Mouse (Mus musculus) stomach, embryonic 16.5 days (tissue): ENCODE results near the gene Gm7879. TPM values are rescaled to one million over a fixed set of nuclear protein-coding genes. Genes with fewer than 3 reads are reported as not detected.

Experiments used
- ATAC-seq: fragments of 200-750 bp; cut with Nextera tagmentation; 2 replicates; pipeline ENCODE4 v1.8.0; 2017; ENCODE audit warnings: moderate number of reproducible peaks, moderate TSS enrichment; ENCODE audit not compliant: insufficient read depth, low FRiP score
- H3K27ac ChIP-seq: fragments of 300-500 bp; sonication (generic); 2 replicates; pipeline ENCODE4 v1.5.1; 2014; ENCODE audit warnings: low read length
- H3K27me3 ChIP-seq: fragments of 300-500 bp; sonication (generic); 2 replicates; pipeline ENCODE4 v1.6.1; 2014; ENCODE audit warnings: low read length, control low read depth, mixed read lengths; ENCODE audit not compliant: control insufficient read depth, insufficient read depth
- H3K36me3 ChIP-seq: fragments of 300-500 bp; sonication (generic); 2 replicates; pipeline ENCODE4 v1.6.1; 2014; ENCODE audit warnings: low read length; ENCODE audit not compliant: control insufficient read depth, insufficient read depth
- H3K4me1 ChIP-seq: fragments of 300-500 bp; sonication (generic); 2 replicates; pipeline ENCODE4 v1.6.1; 2014; ENCODE audit warnings: low read length, control low read depth, mixed read lengths; ENCODE audit not compliant: control insufficient read depth, insufficient read depth
- H3K4me2 ChIP-seq: fragments of 300-500 bp; sonication (generic); 2 replicates; pipeline ENCODE4 v1.6.1; 2014; ENCODE audit warnings: low read depth, low read length, mixed read lengths
- H3K4me3 ChIP-seq: fragments of 300-500 bp; sonication (generic); replicated peaks from 2 replicates; pipeline ENCODE4 v1.5.1; 2014; ENCODE audit warnings: mild to moderate bottlenecking, low read length
- H3K9ac ChIP-seq: fragments of 300-500 bp; sonication (generic); 2 replicates; pipeline ENCODE4 v1.6.1; 2014; ENCODE audit warnings: low read length
- H3K9me3 ChIP-seq: fragments of 300-500 bp; sonication (generic); replicated peaks from 2 replicates; pipeline ENCODE4 v1.6.1; 2016; ENCODE audit warnings: low read length, control low read depth; ENCODE audit not compliant: control insufficient read depth
- WGBS: fragments of 180-500 bp; shearing (Covaris S2); extraction: QIAGEN DNeasy Blood & Tissue Kit; methylation state at CpG from one replicate; pipeline ENCODE4 v1.1.7; 2014; 5-methylcytosine and 5-hydroxymethylcytosine counted together
- polyA plus RNA-seq: library from polyadenylated mRNA; unstranded; fragments of >200 nt; fragmentation: Nextera tagmentation; extraction: Ambion mirVana; gene quantifications from 2 replicates; pipeline ENCODE4 v1.2.1, GENCODE M21; 2015

Gene Gm7879
- polyA plus RNA-seq, 1 experiment from 2014 or later: 0.85 TPM

DNA sequence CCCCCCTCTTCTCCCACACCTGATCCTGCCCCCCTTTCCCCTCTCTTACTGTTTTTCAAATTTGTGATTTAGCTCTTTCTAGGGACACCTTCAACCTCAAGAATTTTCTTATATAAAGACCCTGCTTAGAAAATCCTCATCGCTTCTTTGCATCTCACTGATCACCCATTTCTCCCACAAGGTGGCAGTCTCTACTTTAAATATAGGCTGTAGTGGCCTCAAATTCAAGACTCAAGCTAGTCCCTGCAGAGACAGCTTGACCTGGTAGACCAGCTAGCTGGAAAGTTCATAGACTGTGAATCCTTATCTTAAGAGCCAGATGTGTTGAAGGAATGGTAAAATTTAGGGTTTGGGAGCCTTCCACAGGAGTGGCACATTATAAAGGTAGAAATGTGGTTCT, 20.6 kb upstream of the Gm7879 start:
- no peak for ATAC-seq
- 24% methylated on average over 1 of the region's 1 CpGs for WGBS
- no peak overlapping the region for H3K4me2 ChIP-seq
- no peaks in the 10 kb centered on the region for H3K27me3 ChIP-seq
- no peak overlapping the region for H3K27ac ChIP-seq
- no peak overlapping the region for H3K9ac ChIP-seq
- H3K4me1 ChIP-seq: no peaks in the 10 kb centered on the region
- H3K4me3 ChIP-seq: no peak overlapping the region
- no peaks in the 10 kb centered on the region for H3K36me3 ChIP-seq
- no peaks in the 10 kb centered on the region for H3K9me3 ChIP-seq

DNA sequence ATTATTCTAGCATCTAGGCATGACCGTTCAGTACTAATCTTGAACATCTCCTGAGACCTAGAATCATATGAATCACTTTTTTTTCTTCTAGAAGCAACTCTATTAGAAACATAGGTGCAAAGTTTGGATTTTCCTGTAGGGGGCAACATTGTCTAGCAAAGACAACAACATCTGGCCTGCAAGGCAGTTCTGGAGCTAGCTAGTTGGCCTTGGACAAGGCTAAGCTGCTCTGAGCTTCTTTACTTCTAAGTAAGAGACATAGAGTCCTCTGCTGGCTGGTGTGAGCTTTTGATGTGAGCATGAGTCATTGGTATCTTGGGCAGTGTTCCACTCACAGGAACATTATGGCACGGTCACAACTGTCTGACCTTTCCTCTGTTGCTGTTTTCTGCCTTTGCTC, 18.8 kb upstream of the Gm7879 start:
- no peak overlapping the region for H3K4me2 ChIP-seq
- H3K36me3 ChIP-seq: no peaks in the 10 kb centered on the region
- no peak overlapping the region for H3K27ac ChIP-seq
- H3K4me3 ChIP-seq: no peak overlapping the region
- no peak for ATAC-seq
- 67% methylated on average over 2 of the region's 2 CpGs for WGBS
- no peaks in the 10 kb centered on the region for H3K9me3 ChIP-seq
- no peaks in the 10 kb centered on the region for H3K27me3 ChIP-seq
- H3K4me1 ChIP-seq: no peaks in the 10 kb centered on the region
- no peak overlapping the region for H3K9ac ChIP-seq

DNA sequence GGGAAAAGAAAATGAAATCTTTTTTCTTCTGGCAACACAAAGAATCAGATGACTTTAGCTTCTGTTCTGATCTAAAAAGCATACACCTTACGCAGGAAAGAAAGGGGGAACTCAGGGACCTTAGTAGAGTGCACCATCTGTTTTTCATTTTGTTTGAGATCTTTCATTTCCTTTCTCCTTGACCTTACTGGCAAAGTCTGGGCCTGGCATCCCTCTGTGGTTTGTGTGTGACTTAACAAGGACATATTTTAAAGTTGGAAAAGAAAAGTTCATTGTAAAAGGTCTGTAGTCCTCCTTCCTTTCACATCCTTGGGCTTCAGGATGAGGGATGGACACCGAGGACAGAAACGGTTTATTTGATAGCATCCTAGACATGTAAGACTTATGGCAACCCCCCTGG, 17.0 kb upstream of the Gm7879 start:
- ATAC-seq: no peak
- H3K27ac ChIP-seq: no peak overlapping the region
- H3K9me3 ChIP-seq: no peaks in the 10 kb centered on the region
- no peaks in the 10 kb centered on the region for H3K4me1 ChIP-seq
- H3K9ac ChIP-seq: no peak overlapping the region
- no peaks in the 10 kb centered on the region for H3K27me3 ChIP-seq
- H3K4me2 ChIP-seq: no peak overlapping the region
- no peak overlapping the region for H3K4me3 ChIP-seq
- WGBS: 78% methylated on average over 3 of the region's 3 CpGs
- no peaks in the 10 kb centered on the region for H3K36me3 ChIP-seq

DNA sequence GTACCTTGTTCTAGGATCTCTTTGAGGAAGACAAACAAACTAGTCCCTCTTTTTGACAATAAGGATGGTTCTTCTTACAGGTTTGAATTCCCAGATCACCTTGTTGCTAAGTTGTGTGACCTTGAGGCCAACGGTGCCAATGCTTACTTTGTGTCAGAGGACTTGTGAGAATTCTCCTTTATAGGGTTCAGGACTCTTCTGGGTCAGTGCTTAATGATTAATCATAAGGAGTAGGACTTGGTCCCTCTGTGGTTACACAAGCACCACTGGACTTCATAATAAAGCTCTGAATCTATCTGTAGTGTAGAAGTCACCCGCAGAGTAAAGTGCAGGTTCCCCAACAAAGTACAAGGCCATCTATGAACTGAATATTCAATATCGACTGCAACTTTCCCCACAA, 8.3 kb upstream of the Gm7879 start:
- Histone ChIP-seq H3K9me3 (no peaks in the 10 kb centered on the region), H3K4me2 (no peak overlapping the region), H3K9ac (no peak overlapping the region), H3K27me3 (no peaks in the 10 kb centered on the region), H3K4me1 (no peaks in the 10 kb centered on the region), H3K36me3 (no peaks in the 10 kb centered on the region), H3K4me3 (no peak overlapping the region), H3K27ac (no peak overlapping the region)
- no peak for ATAC-seq
- 81% methylated on average over 3 of the region's 3 CpGs for WGBS

DNA sequence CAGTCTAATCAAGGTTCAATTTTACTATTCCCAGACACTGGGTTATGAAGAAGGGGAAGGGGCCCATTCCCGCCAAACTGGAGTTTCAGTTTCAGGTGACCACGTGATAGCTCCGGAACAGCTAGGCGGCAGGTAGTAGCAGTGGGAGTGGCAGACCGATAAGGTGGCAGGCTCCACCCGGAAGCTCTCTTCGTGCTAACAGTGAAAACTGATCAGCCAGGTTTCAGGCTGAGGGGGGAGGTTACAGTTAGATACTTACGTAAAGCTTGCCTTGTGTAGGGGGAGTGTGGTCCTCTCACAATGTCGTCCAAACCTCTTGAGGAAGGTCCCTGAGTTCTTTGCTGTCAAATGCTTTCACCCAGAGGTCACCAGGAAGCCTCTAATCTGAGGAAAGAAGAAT, 3.7 kb upstream of the Gm7879 start:
- no peak overlapping the region for H3K4me3 ChIP-seq
- H3K27ac ChIP-seq: no peak overlapping the region

DNA sequence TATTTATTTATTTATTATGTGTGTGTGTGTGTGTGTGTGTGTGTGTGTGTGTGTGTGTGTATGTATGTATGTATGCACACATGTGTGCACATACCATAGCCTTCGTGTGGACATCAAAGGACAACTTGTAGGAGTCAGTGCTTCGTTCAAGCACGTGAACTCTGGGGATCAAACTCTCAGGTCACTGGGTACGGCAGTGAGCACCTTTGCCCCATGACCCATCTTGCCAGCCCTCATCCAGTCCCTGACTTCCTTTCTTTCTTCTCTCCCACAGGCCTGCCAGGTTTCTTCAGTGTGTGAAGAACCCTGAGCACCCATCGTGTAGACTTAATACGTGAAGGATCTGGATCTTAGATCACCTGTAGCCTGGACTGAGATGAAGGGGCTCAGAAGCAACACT, 2.9 kb upstream of the Gm7879 start:
- Histone ChIP-seq H3K4me1 (no peaks in the 10 kb centered on the region), H3K27ac (no peak overlapping the region), H3K4me3 (no peak overlapping the region), H3K9ac (no peak overlapping the region), H3K9me3 (no peaks in the 10 kb centered on the region), H3K4me2 (no peak overlapping the region), H3K27me3 (no peaks in the 10 kb centered on the region), H3K36me3 (no peaks in the 10 kb centered on the region)
- 92% methylated on average over 6 of the region's 6 CpGs for WGBS
- ATAC-seq: no peak

More for the DNA sequence above, 3.7 kb upstream of the Gm7879 start:
- H3K36me3 ChIP-seq: no peaks in the 10 kb centered on the region
- peak; percentile 71; the same call in 1 of the 2 replicates for ATAC-seq
- H3K9me3 ChIP-seq: no peaks in the 10 kb centered on the region
- no peaks in the 10 kb centered on the region for H3K4me1 ChIP-seq
- H3K9ac ChIP-seq: no peak overlapping the region
- WGBS: 46% methylated on average over 9 of the region's 9 CpGs
- peak overlapping the region; percentile 19; the same call in 1 of the 2 replicates for H3K4me2 ChIP-seq
- H3K27me3 ChIP-seq: no peaks in the 10 kb centered on the region

- no peak overlapping the region for H3K9ac ChIP-seq
- H3K27me3 ChIP-seq: no peaks in the 10 kb centered on the region
- H3K4me1 ChIP-seq: no peaks in the 10 kb centered on the region
- no peaks in the 10 kb centered on the region for H3K36me3 ChIP-seq
- H3K27ac ChIP-seq: no peak overlapping the region
- 88% methylated on average over 4 of the region's 4 CpGs for WGBS
- no peak overlapping the region for H3K4me3 ChIP-seq
- no peak for ATAC-seq
- no peaks in the 10 kb centered on the region for H3K9me3 ChIP-seq
- H3K4me2 ChIP-seq: no peak overlapping the region
Measured at GRCm38 (mm10) chr5:43915261-43915886, 2.4 kb downstream of the Gm7879 start.

DNA sequence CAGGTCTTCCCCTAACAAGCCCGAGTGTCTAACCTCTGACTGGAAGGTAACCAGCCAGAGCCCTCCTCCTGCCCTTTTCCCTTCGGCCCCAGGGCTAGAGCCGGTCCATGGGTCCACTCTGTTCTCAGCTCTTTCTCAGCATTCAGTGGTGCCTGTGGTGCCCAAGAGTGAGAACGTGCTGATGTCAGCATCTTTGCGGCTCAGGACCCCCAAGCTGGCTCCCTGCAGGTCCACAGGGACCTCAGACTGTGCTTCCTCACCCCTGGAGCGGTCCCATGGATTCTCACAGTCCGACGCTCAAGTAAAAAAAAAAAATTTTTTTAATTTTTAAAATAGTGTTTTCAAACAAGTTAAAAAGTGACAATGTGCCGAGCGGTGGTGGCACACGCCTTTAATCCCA, 8.9 kb downstream of the Gm7879 start:
- Histone ChIP-seq H3K9ac (no peak overlapping the region), H3K9me3 (no peaks in the 10 kb centered on the region), H3K4me2 (no peak overlapping the region), H3K4me3 (no peak overlapping the region), H3K36me3 (no peaks in the 10 kb centered on the region), H3K27me3 (no peaks in the 10 kb centered on the region), H3K27ac (no peak overlapping the region), H3K4me1 (no peaks in the 10 kb centered on the region)
- WGBS: 89% methylated on average over 11 of the region's 11 CpGs
- ATAC-seq: no peak

DNA sequence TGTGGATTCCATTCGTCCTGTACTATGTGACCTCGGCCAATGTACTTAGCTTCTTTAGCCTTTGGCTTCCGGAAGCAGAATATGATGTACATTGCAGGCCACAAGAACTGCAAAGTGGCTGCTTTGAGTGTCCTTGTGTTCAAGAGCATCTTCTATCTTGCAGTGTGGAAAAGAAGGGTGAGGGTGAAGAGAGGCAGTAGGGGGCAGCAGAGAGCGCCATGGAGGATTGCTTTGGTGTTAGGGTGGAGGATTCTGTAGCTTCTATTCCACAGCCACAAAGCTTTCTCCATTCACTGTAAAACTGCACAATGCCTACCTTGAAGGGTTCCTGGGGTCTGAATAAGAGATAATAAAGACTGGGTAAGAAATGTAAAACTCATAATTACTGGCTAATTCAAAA, 11.0 kb downstream of the Gm7879 start:
- no peaks in the 10 kb centered on the region for H3K9me3 ChIP-seq
- H3K27ac ChIP-seq: no peak overlapping the region
- H3K4me3 ChIP-seq: no peak overlapping the region
- H3K36me3 ChIP-seq: no peaks in the 10 kb centered on the region
- no peak overlapping the region for H3K9ac ChIP-seq
- H3K27me3 ChIP-seq: no peaks in the 10 kb centered on the region
- ATAC-seq: no peak
- no peak overlapping the region for H3K4me2 ChIP-seq
- no peaks in the 10 kb centered on the region for H3K4me1 ChIP-seq
- WGBS: 34% methylated on average over 4 of the region's 4 CpGs

DNA sequence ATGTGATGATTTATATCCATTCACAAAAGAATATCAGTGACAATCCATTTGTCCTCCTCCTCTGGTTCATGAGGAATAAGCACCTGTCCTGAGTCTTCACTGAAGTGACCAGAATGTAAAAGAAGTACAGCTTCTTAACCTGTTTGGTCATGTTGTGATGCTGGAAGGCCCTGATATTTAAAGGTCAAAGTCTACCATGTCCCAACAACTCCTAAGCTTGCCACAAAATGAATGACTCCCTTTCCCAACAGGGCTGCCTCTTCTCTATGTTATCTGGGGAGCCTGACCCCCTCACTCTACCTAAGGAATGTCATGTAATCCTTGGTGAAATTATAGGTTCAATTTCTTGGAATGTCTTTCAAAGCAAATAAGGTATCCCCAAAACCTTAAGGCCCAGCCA, 14.8 kb downstream of the Gm7879 start:
- Histone ChIP-seq H3K4me3 (no peak overlapping the region), H3K4me2 (no peak overlapping the region), H3K36me3 (no peaks in the 10 kb centered on the region), H3K9ac (no peak overlapping the region), H3K9me3 (no peaks in the 10 kb centered on the region), H3K4me1 (no peaks in the 10 kb centered on the region), H3K27me3 (no peaks in the 10 kb centered on the region), H3K27ac (no peak overlapping the region)
- ATAC-seq: no peak
